Mouse (Mus musculus): ENCODE measurements around the gene Hist1h4h.

- no peak for TF ChIP-seq POLR2A (IDR thresholded peaks at IDR 0.05; ENCODE audit: low read depth, low read length)
- no peak for TF ChIP-seq CTCF (IDR thresholded peaks at IDR 0.05; ENCODE audit: borderline replicate concordance, insufficient read depth, low read length)
Observed at GRCm38 (mm10) chr13:23556906-23557305, 26.1 kb downstream of the Hist1h4h start.
